ENCODE assay signal across 12 mouse cellular contexts in the genomic region with DNA sequence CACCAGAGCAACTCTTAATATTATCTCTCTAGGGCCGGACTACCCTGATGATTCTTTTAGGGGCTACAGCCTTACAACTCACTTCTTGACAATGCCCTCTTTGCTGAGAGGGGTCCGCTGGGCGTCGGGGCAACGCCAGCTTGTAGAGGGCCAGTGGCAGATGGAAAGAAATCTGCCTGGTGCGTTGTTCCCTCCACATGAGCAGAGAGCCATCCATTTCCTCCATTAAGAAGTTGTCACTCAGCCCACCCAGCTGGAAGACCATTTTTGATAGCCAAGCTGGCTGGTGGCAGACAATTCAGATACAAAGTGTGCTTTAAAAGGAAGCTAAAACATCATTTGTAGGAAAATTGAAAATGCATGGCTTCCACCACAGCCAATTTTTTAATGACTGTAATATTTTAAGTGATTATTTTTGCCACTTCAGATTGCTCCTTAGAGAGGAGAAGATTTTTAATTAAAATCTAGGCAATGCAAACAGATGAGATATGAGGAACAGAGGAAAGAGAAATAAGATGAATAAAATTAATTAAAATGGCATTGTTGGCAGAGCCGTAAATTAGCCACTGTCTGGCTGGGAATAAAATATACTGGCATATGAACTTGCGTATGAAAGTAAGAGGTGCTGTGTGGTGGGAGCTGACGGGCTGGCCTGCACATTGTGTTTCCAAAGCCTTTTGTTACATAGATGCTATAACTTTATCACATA.
DNase-seq lines count a peak whose midpoint lies in the region; ATAC-seq and TF ChIP-seq lines count a peak whose summit lies in the region.
"Had no signal": no experiment of that assay in that cellular context is flagged by ENCODE, and none has a peak within 500 bp of the region (broad histone marks: within the 10 kb centered on the region; RNA-seq: fewer than 3 reads in every experiment).

No protein-coding gene starts in this region.

- no peak overlapping the region for H3K9ac ChIP-seq in neural tube, embryonic 11.5 days (ENCODE audit: low read length)
- H3K9ac ChIP-seq in hindbrain, embryonic 15.5 days: no peak overlapping the region

- H3K36me3 ChIP-seq in neural tube, embryonic 11.5 days (ENCODE audit: control insufficient read depth, insufficient read depth, low read length): no peaks in the 10 kb centered on the region
- H3K36me3 ChIP-seq in hindbrain, embryonic 15.5 days: no peaks in the 10 kb centered on the region
- H3K36me3 ChIP-seq in thymus, adult 2 months (ENCODE audit: control insufficient read depth, insufficient read depth, low read length): no peaks in the 10 kb centered on the region
- H3K36me3 ChIP-seq: G1E; limb, embryonic 10.5 days had no signal

- H3K4me2 ChIP-seq in neural tube, embryonic 11.5 days (ENCODE audit: low read depth): no peak overlapping the region
- H3K4me2 ChIP-seq in hindbrain, embryonic 15.5 days: no peak overlapping the region

- H3K27ac ChIP-seq in neural tube, embryonic 11.5 days (ENCODE audit: low read depth, low read length): no peak overlapping the region
- 0 out of 2 replicates have a peak overlapping the region, but pooled peaks have one; percentile 53 for H3K27ac ChIP-seq in hindbrain, embryonic 15.5 days (replicated peaks)
- H3K27ac ChIP-seq in thymus, adult 2 months (ENCODE audit: control insufficient read depth, insufficient read depth, low read length): no peak overlapping the region
- H3K27ac ChIP-seq: limb, embryonic 10.5 days had no signal

- H3K4me3 ChIP-seq in neural tube, embryonic 11.5 days (ENCODE audit: low read depth, low read length): no peak overlapping the region
- H3K4me3 ChIP-seq in hindbrain, embryonic 15.5 days: no peak overlapping the region
- H3K4me3 ChIP-seq in thymus, adult 2 months (ENCODE audit: control insufficient read depth, insufficient read depth, low read length): no peak overlapping the region
- H3K4me3 ChIP-seq: limb, embryonic 10.5 days; myocyte had no signal

- H3K4me1 ChIP-seq in neural tube, embryonic 11.5 days (ENCODE audit: control insufficient read depth, insufficient read depth, low read length): no peaks in the 10 kb centered on the region
- peaks cover 16% of the 10 kb centered on the region for H3K4me1 ChIP-seq in hindbrain, embryonic 15.5 days (replicated peaks)
- no peaks in the 10 kb centered on the region for H3K4me1 ChIP-seq in thymus, adult 2 months (replicated peaks; ENCODE audit: control insufficient read depth, insufficient read depth, low read length)

- H3K27me3 ChIP-seq in neural tube, embryonic 11.5 days (ENCODE audit: control insufficient read depth, insufficient read depth, low read length): no peaks in the 10 kb centered on the region
- no peaks in the 10 kb centered on the region for H3K27me3 ChIP-seq in hindbrain, embryonic 15.5 days
- H3K27me3 ChIP-seq in thymus, adult 2 months (ENCODE audit: control insufficient read depth, insufficient read depth, low read length): no peaks in the 10 kb centered on the region

- ATAC-seq in cerebellum, adult (ENCODE audit: insufficient number of reproducible peaks, low FRiP score, low TSS enrichment): peak; percentile 26; the same call in 1 of the 2 replicates
- ATAC-seq in neural tube, embryonic 11.5 days (ENCODE audit: insufficient read depth, low FRiP score, low TSS enrichment): no peak
- peak; percentile 84 for ATAC-seq in hindbrain, embryonic 15.5 days (ENCODE audit: low FRiP score, low read depth)

- TF ChIP-seq POLR2A in thymus, adult 2 months (IDR thresholded peaks at IDR 0.05; ENCODE audit: control insufficient read depth, extremely low read depth, insufficient read depth, low read length, poor library complexity): no peak

- no peak for DNase-seq in cerebellum, postnatal 36 days
- DNase-seq in neural tube, embryonic 11.5 days (ENCODE audit: low spot score): peak; percentile 22
- no peak for DNase-seq in neural tube, embryonic 10.5 days (ENCODE audit: extremely low spot score, low spot score)
- no peak for DNase-seq in natural killer cell, adult 2 months (ENCODE audit: low spot score in 2 of 2)
- no peak for DNase-seq in thymus, adult 2 months
- DNase-seq in B cell, adult 2 months: no peak
- DNase-seq: lung, adult 2 months had no signal

- 53% methylated on average over 9 of the region's 9 CpGs for WGBS in neural tube, embryonic 11.5 days
- 30% methylated on average over 9 of the region's 9 CpGs for WGBS in hindbrain, embryonic 15.5 days
- 90% methylated on average over 9 of the region's 9 CpGs for WGBS in thymus, adult 2 months

- no peak for TF ChIP-seq CTCF in thymus, adult 2 months (IDR thresholded peaks at IDR 0.05; ENCODE audit: borderline replicate concordance, control insufficient read depth, extremely low read depth, insufficient read depth, low read length, poor library complexity)

- no peaks in the 10 kb centered on the region for H3K9me3 ChIP-seq in neural tube, embryonic 11.5 days (ENCODE audit: control insufficient read depth, low read length)
- no peaks in the 10 kb centered on the region for H3K9me3 ChIP-seq in hindbrain, embryonic 15.5 days
- H3K9me3 ChIP-seq: G1E; limb, embryonic 10.5 days had no signal
